Mouse (Mus musculus) inflammation-experienced regulatory T-cells, adult 16 weeks (primary cell): ENCODE measurements around the gene Dgcr8. TPM values are rescaled to one million over a fixed set of nuclear protein-coding genes. Genes with fewer than 3 reads are reported as not detected.

Source experiments
- polyA plus RNA-seq: library from polyadenylated mRNA; unstranded; fragments of 100-300 nt; shearing (Covaris generic); gene quantifications from one replicate; pipeline ENCODE4 v1.2.1, GENCODE M21; 2017

Gene Dgcr8
- polyA plus RNA-seq = 30.0 TPM

GRCm38 (mm10) chr16:18289067-18289588 lies at the start of gene Dgcr8:
TSS of gene Dgcr8 (minus strand) at chr16:18289246.

GRCm38 (mm10) chr16:18258221-18258620 lies 30.8 kb downstream of the Dgcr8 start, which contains the start of gene Gm49776:
TSS of gene Gm49776 (minus strand) at chr16:18258321.

GRCm38 (mm10) chr16:18248433-18249363 lies 40.3 kb downstream of the Dgcr8 start, which contains the start of the genes Trmt2a and Ranbp1:
TSS of gene Trmt2a (plus strand) at chr16:18248679.
TSS of gene Ranbp1 (minus strand) at chr16:18248732.

GRCm38 (mm10) chr16:18234671-18235388 lies 54.2 kb downstream of the Dgcr8 start, which contains the start of gene Zdhhc8:
TSS of gene Zdhhc8 (minus strand) at chr16:18235136.

GRCm38 (mm10) chr16:18217579-18217978 lies 71.5 kb downstream of the Dgcr8 start, which contains the start of gene Ccdc188:
TSS of gene Ccdc188 (plus strand) at chr16:18217879.

Other genes with a start within 250 kb of the Dgcr8 start
- 40.5 TPM for gene Dgcr6, start 236.4 kb downstream of the Dgcr8 start, polyA plus RNA-seq
- 8.2 TPM for gene Prodh, start 199.0 kb downstream of the Dgcr8 start, polyA plus RNA-seq
- not detected for gene Rtn4r, start 161.6 kb downstream of the Dgcr8 start, polyA plus RNA-seq
- not detected for gene Ccdc188, start 71.4 kb downstream of the Dgcr8 start, polyA plus RNA-seq
- gene Zdhhc8, start 54.1 kb downstream of the Dgcr8 start, polyA plus RNA-seq = 2.0 TPM
- gene Trmt2a, start 40.6 kb downstream of the Dgcr8 start, polyA plus RNA-seq = 125 TPM
- gene Ranbp1, start 40.5 kb downstream of the Dgcr8 start, polyA plus RNA-seq = 200 TPM
- not detected for gene Gm49776, start 30.9 kb downstream of the Dgcr8 start, polyA plus RNA-seq
- 61.0 TPM for gene Tango2, start 58.9 kb upstream of the Dgcr8 start, polyA plus RNA-seq
- 2.4 TPM for gene Arvcf, start 58.9 kb upstream of the Dgcr8 start, polyA plus RNA-seq
- 31.1 TPM for gene Txnrd2, start 137.1 kb upstream of the Dgcr8 start, polyA plus RNA-seq
- 74.7 TPM for gene Comt, start 137.6 kb upstream of the Dgcr8 start, polyA plus RNA-seq
- gene Gnb1l, start 209.5 kb upstream of the Dgcr8 start, polyA plus RNA-seq = 17.5 TPM
- 1.6 TPM for gene Rtl10, start 209.7 kb upstream of the Dgcr8 start, polyA plus RNA-seq